Mouse (Mus musculus) bone marrow macrophage, adult 2 months (primary cell): ENCODE measurements around the gene Tbc1d14. TPM values are rescaled to one million over a fixed set of nuclear protein-coding genes. Genes with fewer than 3 reads are reported as not detected.

ENCODE experiments used
- H3K27ac ChIP-seq: 2 replicates; pipeline ENCODE4 v1.5.1; 2012; ENCODE audit warnings: low read depth, low read length; ENCODE audit not compliant: insufficient read depth
- H3K4me1 ChIP-seq: 2 replicates; pipeline ENCODE4 v1.6.1; 2012; ENCODE audit warnings: low read length; ENCODE audit not compliant: control insufficient read depth, insufficient read depth
- H3K4me3 ChIP-seq: 2 replicates; pipeline ENCODE4 v1.5.1; 2012; ENCODE audit warnings: mild to moderate bottlenecking, low read length, moderate library complexity; ENCODE audit not compliant: insufficient read depth
- CTCF ChIP-seq: IDR thresholded peaks from 2 replicates; pipeline ENCODE4 v1.5.1; 2012; ENCODE audit warnings: low read depth, mild to moderate bottlenecking, low read length, moderate library complexity
- POLR2A ChIP-seq: IDR thresholded peaks from 2 replicates; pipeline ENCODE4 v1.6.1; 2012; ENCODE audit warnings: mild to moderate bottlenecking, low read depth, low read length, borderline replicate concordance
- polyA plus RNA-seq: library from polyadenylated mRNA; stranded (reverse); fragments of >200 nt; gene quantifications from 2 replicates; pipeline ENCODE4 v1.2.4, GENCODE M21; 2012; ENCODE audit not compliant: missing spikeins, insufficient read depth, insufficient read length

The Tbc1d14 gene
- polyA plus RNA-seq, 1 experiment: 57.8 TPM

- H3K27ac ChIP-seq: no peak overlapping the region
- H3K4me1 ChIP-seq: peaks cover 14% of the 10 kb centered on the region
- H3K4me3 ChIP-seq: no peak overlapping the region
- TF ChIP-seq POLR2A: no peak
- TF ChIP-seq CTCF: no peak
Observed at GRCm38 (mm10) chr5:36472876-36473655, 120.0 kb downstream of the Tbc1d14 start.

GRCm38 (mm10) chr5:36471206-36471605 lies 121.9 kb downstream of the Tbc1d14 start:
- H3K4me3 ChIP-seq: no peak overlapping the region
- no peak overlapping the region for H3K27ac ChIP-seq
- H3K4me1 ChIP-seq: peaks cover 4% of the 10 kb centered on the region
- TF ChIP-seq CTCF: no peak
- TF ChIP-seq POLR2A: no peak

- Histone ChIP-seq H3K27ac (peak overlapping the region; percentile 72), H3K4me1 (peaks cover 7% of the 10 kb centered on the region), H3K4me3 (peak overlapping the region; percentile 91)
- TF ChIP-seq CTCF (no peak), POLR2A (no peak)
Observed at GRCm38 (mm10) chr5:36465889-36466288, 127.2 kb downstream of the Tbc1d14 start.

GRCm38 (mm10) chr5:36464709-36465661 lies 128.1 kb downstream of the Tbc1d14 start, which contains the start of gene Grpel1:
Gene Grpel1 (plus strand): TSS chr5:36464998.
- TF ChIP-seq CTCF (no peak), POLR2A (no peak)
- Histone ChIP-seq H3K4me3 (peak within 1 kb of the TSS; percentile 91), H3K27ac (peak within 1 kb of the TSS; percentile 72), H3K4me1 (peaks cover 7% of the 10 kb centered on the region)

- TF ChIP-seq CTCF (no peak), POLR2A (no peak)
- Histone ChIP-seq H3K27ac (no peak overlapping the region), H3K4me3 (no peak overlapping the region), H3K4me1 (peaks cover 7% of the 10 kb centered on the region)
Observed at GRCm38 (mm10) chr5:36463391-36463790, 129.7 kb downstream of the Tbc1d14 start.

GRCm38 (mm10) chr5:36462810-36463209 lies 130.3 kb downstream of the Tbc1d14 start:
- no peak for TF ChIP-seq POLR2A
- TF ChIP-seq CTCF: peak; percentile 62
- peaks cover 7% of the 10 kb centered on the region for H3K4me1 ChIP-seq
- H3K27ac ChIP-seq: no peak overlapping the region
- no peak overlapping the region for H3K4me3 ChIP-seq

- Histone ChIP-seq H3K4me3 (no peak overlapping the region), H3K27ac (no peak overlapping the region), H3K4me1 (peaks cover 3% of the 10 kb centered on the region; the same call in 1 of the 2 replicates)
- TF ChIP-seq POLR2A: no peak
- no peak for TF ChIP-seq CTCF
Observed at GRCm38 (mm10) chr5:36461231-36461630, 131.8 kb downstream of the Tbc1d14 start.

- peaks cover 3% of the 10 kb centered on the region; the same call in 1 of the 2 replicates for H3K4me1 ChIP-seq
- no peak overlapping the region for H3K4me3 ChIP-seq
- no peak overlapping the region for H3K27ac ChIP-seq
- TF ChIP-seq POLR2A: no peak
- TF ChIP-seq CTCF: no peak
Observed at GRCm38 (mm10) chr5:36460712-36461111, 132.4 kb downstream of the Tbc1d14 start.

GRCm38 (mm10) chr5:36458926-36459325 lies 134.2 kb downstream of the Tbc1d14 start:
- peaks cover under 1% of the 10 kb centered on the region; the same call in 1 of the 2 replicates for H3K4me1 ChIP-seq
- no peak overlapping the region for H3K27ac ChIP-seq
- TF ChIP-seq CTCF (peak; percentile 43; the same call in 1 of the 2 replicates), POLR2A (no peak)
- no peak overlapping the region for H3K4me3 ChIP-seq
